Mouse (Mus musculus) MN1 (cell line): ENCODE measurements at regions not wholly inside any gene's neighbourhood (a gene's known extent, or its start where the extent isn't known, plus 50 kb on each side); places are given as distances from the start of the nearest gene placed in this dataset.

Experiments used
- DNase-seq: peaks from one replicate; pipeline ENCODE4 v3.0.0-alpha.2; 2016; ENCODE audit warnings: low spot score

DNA sequence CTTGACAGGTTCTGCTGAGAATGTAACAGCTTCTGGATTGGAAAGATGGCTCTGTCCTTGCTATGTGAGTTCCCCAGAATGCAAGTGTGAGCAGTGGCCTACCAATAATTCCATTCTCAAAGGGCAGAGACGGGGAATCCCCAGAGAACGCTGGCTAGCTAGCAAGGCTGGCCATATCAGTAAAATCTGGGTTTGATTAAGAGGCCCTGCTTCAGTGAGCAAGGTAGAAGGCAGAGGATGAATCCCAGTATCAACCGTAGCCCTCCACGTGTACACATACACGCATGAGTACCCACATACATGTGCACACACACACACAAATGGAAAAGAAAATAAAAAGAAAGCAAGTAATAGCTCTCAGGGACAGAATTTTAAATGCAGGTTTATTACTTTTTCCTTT is 55.3 kb downstream of the Tril start:
- peak; percentile 25 for DNase-seq

DNA sequence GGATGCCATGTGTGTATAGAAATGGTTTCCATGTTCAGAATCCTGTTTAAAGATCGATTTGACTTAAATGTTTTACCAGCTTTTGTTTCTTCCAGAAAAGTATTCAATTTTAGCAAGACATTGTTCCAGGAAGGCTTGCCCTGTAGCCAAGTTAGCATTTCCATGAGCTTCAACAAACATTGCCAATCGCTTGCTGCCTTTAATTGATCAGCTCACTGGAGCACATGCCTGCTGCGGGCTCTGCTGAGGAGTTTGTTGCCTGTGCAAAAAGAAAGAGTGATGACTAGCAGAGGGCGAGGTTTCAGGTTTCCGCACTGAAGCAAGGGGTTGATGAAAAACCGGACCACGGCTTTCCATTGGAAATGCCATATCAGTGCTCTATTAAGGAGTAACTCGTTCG is 58.0 kb downstream of the Tril start:
- DNase-seq: no peak

DNA sequence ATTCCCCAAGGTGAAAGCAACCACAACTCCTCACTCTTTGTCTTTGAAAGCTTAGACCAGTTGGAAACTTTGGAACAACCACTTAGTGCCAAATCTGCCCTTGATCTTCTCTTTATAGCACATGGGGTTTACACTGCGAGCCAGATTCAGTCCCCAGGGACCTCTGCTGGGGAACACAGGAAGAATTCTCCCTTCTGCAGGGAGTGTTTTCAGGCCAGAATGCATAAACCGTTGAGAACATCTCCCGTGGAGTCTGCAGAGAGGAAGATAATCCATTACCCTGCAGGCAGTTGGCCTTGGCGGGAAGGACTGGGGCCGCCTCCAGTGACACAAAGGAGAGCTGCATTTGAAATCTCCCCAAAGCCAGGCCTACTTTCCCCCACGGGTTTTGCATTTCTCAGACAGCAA is 60.0 kb downstream of the Tril start:
- peak; percentile 66 for DNase-seq

DNA sequence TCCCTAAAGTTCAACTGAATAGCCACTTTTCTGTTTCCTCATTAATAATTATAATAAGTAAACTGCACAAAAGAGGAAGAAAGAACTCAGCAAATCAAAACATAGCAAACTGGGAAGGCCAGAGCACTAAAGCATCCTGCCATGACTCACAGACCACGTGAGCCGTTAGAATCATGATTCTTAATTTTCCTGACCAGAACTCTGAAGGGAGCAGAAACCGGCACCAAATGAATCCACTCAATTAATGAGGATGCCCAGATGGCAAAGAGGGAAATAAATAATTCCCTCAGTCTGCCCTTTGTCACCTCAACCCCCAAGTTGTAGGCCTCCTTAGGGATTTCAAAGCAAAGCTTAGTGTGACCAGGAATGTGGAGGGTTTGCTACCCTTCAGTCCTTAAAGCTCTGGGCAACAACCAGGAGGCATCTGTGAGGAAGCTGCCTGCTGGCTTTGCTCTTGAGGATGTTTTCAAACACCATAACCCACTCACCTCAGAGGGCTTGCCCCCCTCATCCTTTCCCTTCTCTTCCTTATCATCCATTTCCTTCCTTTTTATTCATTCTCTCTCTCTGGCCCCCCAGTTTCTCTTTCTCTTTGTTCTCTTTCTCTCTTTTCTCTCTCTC is 60.8 kb downstream of the Tril start:
- peak; percentile 48 for DNase-seq

- no peak for DNase-seq
Measured at GRCm38 (mm10) chr6:53754366-53754765, 66.3 kb downstream of the Tril start.

- no peak for DNase-seq
Measured at GRCm38 (mm10) chr6:53750539-53750938, 70.1 kb downstream of the Tril start.
